Mouse (Mus musculus): ENCODE measurements around the gene Plek. TPM values are rescaled to one million over a fixed set of nuclear protein-coding genes. Genes with fewer than 3 reads are reported as not detected.
"Not testable (repeated sequence)": the region's sequence is repeated elsewhere in the genome, so short reads cannot be mapped to it uniquely, and the experiment has no call there.

Plek gene
- 3.4 TPM in 2 replicates for polyA plus RNA-seq (2016; fragmentation: Nextera tagmentation; extraction: Ambion mirVana)

- peak within 1 kb of the TSS; percentile 61 for H3K4me3 ChIP-seq
- no peaks in the 10 kb centered on the region for H3K9me3 ChIP-seq (replicated peaks)
- H3K36me3 ChIP-seq = no peaks in the 10 kb centered on the region
- H3K27me3 ChIP-seq (ENCODE audit: low read depth, poor library complexity, severe bottlenecking) = no peaks in the 10 kb centered on the region
- DNase-seq (ENCODE audit: low spot score) = peak; percentile 59
- peaks cover 16% of the 10 kb centered on the region for H3K4me1 ChIP-seq
- H3K27ac ChIP-seq = peak within 1 kb of the TSS; percentile 78
- WGBS = under 1% methylated on average over 38 of the region's 38 CpGs
Measured at GRCm38 (mm10) chr11:17051545-17052475, at the start of gene Plek, which contains the start of gene Cnrip1. Plek (minus strand) TSS chr11:17052381. Cnrip1 (plus strand) TSS chr11:17051586.

- H3K4me1 ChIP-seq = peaks cover 34% of the 10 kb centered on the region
- no peak for DNase-seq (ENCODE audit: low spot score)
- 26% methylated on average over 5 of the region's 5 CpGs for WGBS
Measured at GRCm38 (mm10) chr11:17086106-17086505, 33.9 kb upstream of the Plek start.

DNA sequence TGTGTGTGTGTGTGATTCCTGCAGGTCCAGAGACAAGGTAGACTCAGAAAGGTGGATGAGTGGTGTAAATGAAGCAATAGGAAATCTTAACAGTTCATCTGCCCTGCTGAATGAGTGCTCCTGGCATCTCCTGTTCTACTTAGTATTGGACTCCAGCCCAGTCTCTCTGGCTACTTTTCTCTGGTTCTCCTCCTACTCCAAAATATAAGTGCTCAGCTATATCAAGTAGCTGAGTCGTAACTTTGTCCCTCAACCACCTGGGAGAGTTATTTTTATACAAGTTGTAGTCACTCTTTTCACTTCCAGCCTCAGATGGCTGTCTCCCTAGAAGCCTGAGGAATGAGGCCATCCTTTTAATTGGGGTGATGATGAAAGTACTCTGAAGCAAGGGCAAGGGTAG is 31.7 kb upstream of the Plek start:
- 44% methylated on average over 1 of the region's 1 CpGs for WGBS
- H3K27ac ChIP-seq = no peak overlapping the region
- no peaks in the 10 kb centered on the region for H3K36me3 ChIP-seq
- DNase-seq (ENCODE audit: low spot score) = no peak
- H3K9me3 ChIP-seq (replicated peaks) = no peaks in the 10 kb centered on the region
- no peak overlapping the region for H3K4me3 ChIP-seq
- H3K4me1 ChIP-seq = peaks cover 34% of the 10 kb centered on the region
- H3K27me3 ChIP-seq (ENCODE audit: low read depth, poor library complexity, severe bottlenecking) = no peaks in the 10 kb centered on the region

More at GRCm38 (mm10) chr11:17086106-17086505, 33.9 kb upstream of the Plek start:
- Histone ChIP-seq H3K4me3 (no peak overlapping the region), H3K9me3 (replicated peaks) (no peaks in the 10 kb centered on the region), H3K27me3 (ENCODE audit: low read depth, poor library complexity, severe bottlenecking) (no peaks in the 10 kb centered on the region), H3K36me3 (no peaks in the 10 kb centered on the region), H3K27ac (peak overlapping the region; percentile 25; the same call in 1 of the 2 replicates)

DNA sequence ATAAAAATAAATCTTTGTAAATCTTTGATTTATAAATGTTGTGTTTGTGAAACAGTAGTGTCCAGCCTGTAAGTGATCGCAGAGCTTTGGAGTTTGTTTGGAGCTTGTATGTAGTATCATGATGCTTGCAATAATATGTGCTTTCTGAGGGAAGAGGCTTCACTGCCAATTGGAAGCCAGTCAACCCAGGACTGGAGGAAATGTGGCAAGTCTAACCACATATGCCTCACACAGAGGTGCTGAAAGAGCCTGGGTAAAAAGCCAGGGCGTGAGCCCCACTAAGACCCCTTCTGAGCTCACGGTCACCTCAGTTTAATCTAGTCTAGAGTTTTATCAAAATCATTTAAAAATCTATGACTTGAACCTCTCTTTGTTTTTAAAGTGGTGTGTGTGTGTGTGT is 31.3 kb upstream of the Plek start:
- WGBS = 92% methylated on average over 3 of the region's 3 CpGs
- H3K4me1 ChIP-seq = peaks cover 34% of the 10 kb centered on the region
- no peak for DNase-seq (ENCODE audit: low spot score)

GRCm38 (mm10) chr11:17082953-17083352 is 30.8 kb upstream of the Plek start:
- Histone ChIP-seq H3K27me3 (ENCODE audit: low read depth, poor library complexity, severe bottlenecking) (no peaks in the 10 kb centered on the region), H3K9me3 (replicated peaks) (no peaks in the 10 kb centered on the region), H3K4me1 (peaks cover 34% of the 10 kb centered on the region), H3K27ac (no peak overlapping the region), H3K36me3 (no peaks in the 10 kb centered on the region), H3K4me3 (no peak overlapping the region)
- no peak for DNase-seq (ENCODE audit: low spot score)
- 38% methylated on average over 2 of the region's 2 CpGs for WGBS

More for the DNA sequence above, 31.3 kb upstream of the Plek start:
- Histone ChIP-seq H3K27me3 (ENCODE audit: low read depth, poor library complexity, severe bottlenecking) (no peaks in the 10 kb centered on the region), H3K9me3 (replicated peaks) (no peaks in the 10 kb centered on the region), H3K4me3 (no peak overlapping the region), H3K36me3 (no peaks in the 10 kb centered on the region), H3K27ac (no peak overlapping the region)

- Histone ChIP-seq H3K36me3 (no peaks in the 10 kb centered on the region), H3K4me3 (no peak overlapping the region), H3K27me3 (ENCODE audit: low read depth, poor library complexity, severe bottlenecking) (no peaks in the 10 kb centered on the region), H3K9me3 (replicated peaks) (no peaks in the 10 kb centered on the region), H3K4me1 (peaks cover 34% of the 10 kb centered on the region), H3K27ac (no peak overlapping the region)
- DNase-seq (ENCODE audit: low spot score) = no peak
- WGBS = 64% methylated on average over 3 of the region's 3 CpGs
Measured at GRCm38 (mm10) chr11:17082086-17082485, 29.9 kb upstream of the Plek start.

DNA sequence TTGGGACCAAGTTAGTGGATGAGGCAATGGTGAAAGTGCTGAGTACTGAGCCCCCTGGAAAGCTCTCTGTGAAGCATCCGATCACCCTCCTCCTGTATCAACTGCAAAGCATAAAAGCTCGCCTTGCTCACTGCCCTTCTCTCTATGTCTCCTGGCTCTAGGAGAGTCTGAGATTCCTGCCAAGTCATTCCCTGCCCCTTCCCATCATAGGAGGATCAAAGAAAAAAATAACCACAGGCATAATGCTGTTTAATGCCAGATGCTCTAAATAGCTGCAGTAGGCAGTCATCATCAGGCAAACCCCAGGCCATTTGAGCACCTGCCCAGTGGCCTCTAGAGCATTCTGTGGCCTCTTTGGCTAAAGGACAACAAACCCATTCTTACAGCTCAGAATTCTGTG is 23.5 kb upstream of the Plek start:
- Histone ChIP-seq H3K27ac (no peak overlapping the region), H3K9me3 (replicated peaks) (no peaks in the 10 kb centered on the region), H3K36me3 (no peaks in the 10 kb centered on the region), H3K4me1 (no peaks in the 10 kb centered on the region), H3K4me3 (no peak overlapping the region), H3K27me3 (ENCODE audit: low read depth, poor library complexity, severe bottlenecking) (no peaks in the 10 kb centered on the region)
- 90% methylated on average over 2 of the region's 2 CpGs for whole genome bisulfite sequencing
- no peak for DNase-seq (ENCODE audit: low spot score)

- H3K27me3 ChIP-seq (ENCODE audit: low read depth, poor library complexity, severe bottlenecking); H3K9me3 ChIP-seq (replicated peaks); H3K4me3 ChIP-seq; H3K27ac ChIP-seq; DNase-seq (ENCODE audit: low spot score); H3K4me1 ChIP-seq; H3K36me3 ChIP-seq: not testable (repeated sequence)
- 97% methylated on average over 2 of the region's 2 CpGs for WGBS
Measured at GRCm38 (mm10) chr11:17069360-17069759, 17.2 kb upstream of the Plek start.

GRCm38 (mm10) chr11:17052476-17053049 is 382 bp upstream of the Plek start:
- DNase-seq (ENCODE audit: low spot score) = no peak
- peaks cover 16% of the 10 kb centered on the region for H3K4me1 ChIP-seq
- peak overlapping the region; percentile 61 for H3K4me3 ChIP-seq
- WGBS = 22% methylated on average over 6 of the region's 6 CpGs
- no peaks in the 10 kb centered on the region for H3K36me3 ChIP-seq
- peak overlapping the region; percentile 78; the same call in 1 of the 2 replicates for H3K27ac ChIP-seq
- H3K27me3 ChIP-seq (ENCODE audit: low read depth, poor library complexity, severe bottlenecking) = no peaks in the 10 kb centered on the region
- no peaks in the 10 kb centered on the region for H3K9me3 ChIP-seq (replicated peaks)

DNA sequence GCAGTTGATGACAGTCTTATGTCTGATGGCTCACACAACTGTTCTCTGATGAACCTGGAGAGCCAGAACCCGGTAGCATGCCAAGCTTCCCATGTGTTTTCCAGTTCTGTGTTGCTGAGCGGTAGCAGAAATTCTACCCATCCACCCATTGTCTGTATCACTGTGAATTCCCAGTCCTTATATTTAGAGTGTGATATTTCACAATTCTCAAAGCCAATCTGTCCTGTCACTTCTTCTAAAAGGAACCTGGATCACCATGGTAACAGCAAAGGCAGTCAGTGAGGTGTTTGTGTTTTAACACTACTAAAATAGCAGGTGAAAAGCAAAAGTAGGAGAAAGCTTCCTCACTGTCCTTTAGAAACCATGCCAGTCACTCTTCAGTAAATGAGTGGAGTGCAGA is 6.4 kb downstream of the Plek start:
- Histone ChIP-seq H3K4me1 (no peaks in the 10 kb centered on the region), H3K4me3 (no peak overlapping the region), H3K9me3 (replicated peaks) (no peaks in the 10 kb centered on the region), H3K27ac (no peak overlapping the region), H3K36me3 (no peaks in the 10 kb centered on the region), H3K27me3 (ENCODE audit: low read depth, poor library complexity, severe bottlenecking) (no peaks in the 10 kb centered on the region)
- DNase-seq (ENCODE audit: low spot score) = no peak
- WGBS = 93% methylated on average over 2 of the region's 2 CpGs

GRCm38 (mm10) chr11:17023984-17024383 is 28.2 kb downstream of the Plek start:
- no peak overlapping the region for H3K27ac ChIP-seq
- H3K4me1 ChIP-seq = no peaks in the 10 kb centered on the region
- 81% methylated on average over 3 of the region's 3 CpGs for WGBS

GRCm38 (mm10) chr11:17023206-17023605 is 29.0 kb downstream of the Plek start:
- H3K27ac ChIP-seq = no peak overlapping the region
- no peaks in the 10 kb centered on the region for H3K27me3 ChIP-seq (ENCODE audit: low read depth, poor library complexity, severe bottlenecking)
- H3K4me3 ChIP-seq = no peak overlapping the region

More at GRCm38 (mm10) chr11:17023984-17024383, 28.2 kb downstream of the Plek start:
- H3K9me3 ChIP-seq (replicated peaks) = no peaks in the 10 kb centered on the region
- H3K4me3 ChIP-seq = no peak overlapping the region
- DNase-seq (ENCODE audit: low spot score) = no peak
- H3K36me3 ChIP-seq = no peaks in the 10 kb centered on the region
- no peaks in the 10 kb centered on the region for H3K27me3 ChIP-seq (ENCODE audit: low read depth, poor library complexity, severe bottlenecking)

GRCm38 (mm10) chr11:17019328-17019727 is 32.9 kb downstream of the Plek start:
- no peaks in the 10 kb centered on the region for H3K27me3 ChIP-seq (ENCODE audit: low read depth, poor library complexity, severe bottlenecking)
- H3K27ac ChIP-seq = no peak overlapping the region
- H3K36me3 ChIP-seq = no peaks in the 10 kb centered on the region
- no peaks in the 10 kb centered on the region for H3K9me3 ChIP-seq (replicated peaks)
- no peaks in the 10 kb centered on the region for H3K4me1 ChIP-seq
- DNase-seq (ENCODE audit: low spot score) = no peak
- 86% methylated on average over 7 of the region's 7 CpGs for WGBS
- no peak overlapping the region for H3K4me3 ChIP-seq

More at GRCm38 (mm10) chr11:17023206-17023605, 29.0 kb downstream of the Plek start:
- 85% methylated on average over 6 of the region's 6 CpGs for WGBS
- Histone ChIP-seq H3K4me1 (no peaks in the 10 kb centered on the region), H3K36me3 (no peaks in the 10 kb centered on the region), H3K9me3 (replicated peaks) (no peaks in the 10 kb centered on the region)
- DNase-seq (ENCODE audit: low spot score) = no peak

All from limb, embryonic 10.5 days (tissue).